Mouse (Mus musculus): ENCODE data around the gene Nup98. TPM values are rescaled to one million over a fixed set of nuclear protein-coding genes. Genes with fewer than 3 reads are reported as not detected.

Gene Nup98
- polyA plus RNA-seq, 1 experiment: 11.1 TPM

- TF ChIP-seq GATA1 (IDR thresholded peaks at IDR 0.05; ENCODE audit: low read length): no peak
Observed at GRCm38 (mm10) chr7:102076714-102077296, 133.2 kb downstream of the Nup98 start.

Other genes starting within 250 kb of the Nup98 start
- gene Il18bp, start 191.5 kb downstream of the Nup98 start, polyA plus RNA-seq (2012): 0.93 and 1.7 TPM in 2 replicates
- gene Rnf121, start 144.7 kb downstream of the Nup98 start, polyA plus RNA-seq (2012): 2.2 and 3.5 TPM in 2 replicates
- 26.7 and 29.3 TPM in 2 replicates for gene Xndc1, start 144.7 kb downstream of the Nup98 start, polyA plus RNA-seq (2012)
- gene Xntrpc, start 144.5 kb downstream of the Nup98 start, polyA plus RNA-seq (2012): 0.16 and 0.18 TPM in 2 replicates
- gene Trpc2, start 127.1 kb downstream of the Nup98 start, polyA plus RNA-seq (2012): not detected in 2 replicates
- gene Art1, start 108.4 kb downstream of the Nup98 start, polyA plus RNA-seq (2012): not detected in 2 replicates
- gene Art5, start 100.7 kb downstream of the Nup98 start, polyA plus RNA-seq (2012): 0.14 TPM in 1 of 2 replicates, not detected in the other
- gene Chrna10, start 93.3 kb downstream of the Nup98 start, polyA plus RNA-seq (2012): not detected in 2 replicates
- gene Pgap2, start within 50 bp of the Nup98 start, polyA plus RNA-seq (2012): 15.1 and 18.9 TPM in 2 replicates
- gene Rhog, start 45.9 kb upstream of the Nup98 start, polyA plus RNA-seq (2012): 178 and 323 TPM in 2 replicates
- gene Stim1, start 57.6 kb upstream of the Nup98 start, polyA plus RNA-seq (2012): 16.1 and 42.3 TPM in 2 replicates
- gene Rrm1, start 231.5 kb upstream of the Nup98 start, polyA plus RNA-seq (2012): 96.3 and 156 TPM in 2 replicates

Measured in G1E-ER4 (cell line).